Mouse (Mus musculus): Measurements from ENCODE around the gene Itln1. TPM values are rescaled to one million over a fixed set of nuclear protein-coding genes. Genes with fewer than 3 reads are reported as not detected.

Itln1 gene
- total RNA-seq, 2 experiments from 2014 or later: not detected

Other genes with a start within 250 kb of the Itln1 start
- gene Usp21, start 247.3 kb downstream of the Itln1 start, total RNA-seq (2021): 10 to 100 TPM; 15.3 to 19.7 TPM
- 10 to 100 TPM; 81.8 to 87.9 TPM for gene Ufc1, start 240.3 kb downstream of the Itln1 start, total RNA-seq (2021)
- gene Dedd, start 206.1 kb downstream of the Itln1 start, total RNA-seq (2021): 10 to 100 TPM; 30.3 to 31.2 TPM
- 10 to 100 TPM; 20.1 to 22.5 TPM for gene Nit1, start 189.6 kb downstream of the Itln1 start, total RNA-seq (2021)
- gene Pfdn2, start 189.6 kb downstream of the Itln1 start, total RNA-seq (2021): 100 to 1,000 TPM; 104 to 113 TPM
- under 1 TPM; 0.31 to 0.61 TPM for gene Klhdc9, start 174.5 kb downstream of the Itln1 start, total RNA-seq (2021)
- gene Nectin4, start 165.2 kb downstream of the Itln1 start, total RNA-seq (2021): under 1 TPM; 0.07 to 0.20 TPM
- 1 to 10 TPM; 1.7 to 2.3 TPM for gene Arhgap30, start 146.3 kb downstream of the Itln1 start, total RNA-seq (2021)
- 10 to 100 TPM; 31.5 to 32.4 TPM for gene Usf1, start 124.0 kb downstream of the Itln1 start, total RNA-seq (2021)
- under 1 TPM; 0.82 to 0.90 TPM for gene Tstd1, start 116.4 kb downstream of the Itln1 start, total RNA-seq (2021)
- gene F11r, start 97.8 kb downstream of the Itln1 start, total RNA-seq (2021): 10 to 100 TPM; 13.9 to 15.0 TPM
- 1 to 10 TPM; 2.8 to 3.3 TPM for gene Alyref2, start 31.8 kb downstream of the Itln1 start, total RNA-seq (2021)
- gene Cd244a, start 23.9 kb upstream of the Itln1 start, total RNA-seq (2021): under 1 TPM in 1 of 2 experiments, not detected in 1; 0.34 TPM
- under 1 TPM; 0.23 to 0.50 TPM for gene Ly9, start 72.1 kb upstream of the Itln1 start, total RNA-seq (2021)
- gene Slamf7, start 117.7 kb upstream of the Itln1 start, total RNA-seq (2021): under 1 TPM; 0.09 to 0.25 TPM
- 1 to 10 TPM; 1.1 to 1.7 TPM for gene Cd48, start 146.7 kb upstream of the Itln1 start, total RNA-seq (2021)
- under 1 TPM in 1 of 2 experiments, not detected in 1; 0.05 TPM for gene Slamf1, start 231.8 kb upstream of the Itln1 start, total RNA-seq (2021)